Mouse (Mus musculus): ENCODE results near the gene Speer4c. TPM values are rescaled to one million over a fixed set of nuclear protein-coding genes. Genes with fewer than 3 reads are reported as not detected.

Gene Speer4c
- total RNA-seq (2023) = not detected

DNA sequence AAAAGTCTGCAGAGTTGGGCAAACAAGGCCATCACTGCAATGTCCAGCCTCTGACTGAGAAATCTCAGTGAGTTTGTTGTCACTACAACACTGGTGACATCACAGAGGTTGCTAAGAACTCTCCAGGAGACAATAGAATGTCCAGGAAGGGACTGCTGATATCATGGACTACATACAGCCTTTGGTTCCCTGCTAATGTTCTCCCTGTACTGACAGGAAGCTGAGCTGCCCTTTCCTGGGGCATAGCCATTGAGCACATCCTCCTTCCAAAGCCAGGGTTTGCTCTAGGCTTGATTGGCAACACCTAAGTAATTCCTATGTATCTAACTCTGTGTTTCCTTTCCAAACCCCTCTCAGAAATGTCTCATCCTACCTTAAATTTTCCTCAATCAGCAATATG, at the start of gene Speer4c:
Gene Speer4c, minus strand, starts transcription at position 101 of the 400 bp plus-strand sequence.

Other genes starting within 250 kb of the Speer4c start
- not detected for gene Gm21149, start 237.7 kb downstream of the Speer4c start, total RNA-seq (2023)
- gene Gm21190, start 185.0 kb downstream of the Speer4c start, total RNA-seq (2023) = not detected
- gene Gm21083, start 136.9 kb downstream of the Speer4c start, total RNA-seq (2023) = not detected
- gene Speer4d, start 95.2 kb downstream of the Speer4c start, total RNA-seq (2023) = not detected
- not detected for gene 4930572O03Rik, start 57.2 kb downstream of the Speer4c start, total RNA-seq (2023)
- not detected for gene Cacna2d1, start 220.4 kb upstream of the Speer4c start, total RNA-seq (2023)